Mouse (Mus musculus): Measurements from ENCODE around the gene Ier2.
A peak's percentile ranks its signal among the peaks of the same experiment; 100 is the strongest.

The Ier2 gene

DNA sequence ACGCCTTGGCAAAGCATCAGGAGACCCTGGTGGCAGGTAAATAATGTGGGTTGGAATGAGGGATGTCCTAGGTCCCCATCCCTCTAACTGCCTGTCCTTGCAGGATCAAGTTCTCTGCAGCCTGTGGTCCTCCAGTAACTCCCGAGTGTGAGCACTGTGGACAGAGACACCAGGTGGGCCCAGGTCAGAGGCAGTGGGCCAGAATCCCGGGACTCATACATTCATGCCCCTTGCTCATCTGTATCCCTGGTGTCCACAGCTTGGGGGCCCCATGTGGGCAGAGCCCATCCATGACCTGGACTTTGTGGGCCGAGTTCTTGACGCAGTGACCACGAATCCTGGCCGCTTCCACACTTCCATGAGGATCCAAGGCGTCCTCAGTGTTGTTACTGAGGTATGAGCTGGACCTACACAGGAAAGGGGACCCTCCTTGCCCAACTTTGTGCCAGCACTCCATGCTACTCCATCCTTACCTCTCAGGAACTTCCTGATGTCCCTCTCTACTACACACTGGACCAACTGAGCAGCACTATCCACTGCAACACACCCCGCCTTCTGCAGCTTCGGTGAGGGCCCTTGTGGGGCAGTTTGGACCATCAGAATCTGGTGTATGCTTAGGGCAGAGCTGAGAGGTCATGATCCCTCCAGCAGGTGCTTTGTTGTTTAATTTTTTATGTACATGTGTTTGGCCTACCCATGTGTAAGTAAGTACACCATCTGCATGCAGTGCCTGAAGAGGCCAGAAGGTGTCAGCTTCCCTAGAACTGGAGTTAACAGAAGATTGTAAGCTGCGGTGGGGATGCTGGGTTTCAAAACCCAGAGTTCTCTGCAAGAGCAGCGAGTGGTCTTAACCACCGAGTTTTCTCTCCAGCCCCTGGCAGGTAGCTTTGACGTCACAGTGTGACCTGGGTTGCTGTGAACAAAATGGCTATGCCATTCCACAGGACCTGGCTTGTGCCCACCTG, 34.8 kb upstream of the Ier2 start:
- DNase-seq, result no peak

- DNase-seq, result no peak
These were observed 32.5 kb upstream of the Ier2 start for GRCm38 (mm10) chr8:84695140-84695539.

DNA sequence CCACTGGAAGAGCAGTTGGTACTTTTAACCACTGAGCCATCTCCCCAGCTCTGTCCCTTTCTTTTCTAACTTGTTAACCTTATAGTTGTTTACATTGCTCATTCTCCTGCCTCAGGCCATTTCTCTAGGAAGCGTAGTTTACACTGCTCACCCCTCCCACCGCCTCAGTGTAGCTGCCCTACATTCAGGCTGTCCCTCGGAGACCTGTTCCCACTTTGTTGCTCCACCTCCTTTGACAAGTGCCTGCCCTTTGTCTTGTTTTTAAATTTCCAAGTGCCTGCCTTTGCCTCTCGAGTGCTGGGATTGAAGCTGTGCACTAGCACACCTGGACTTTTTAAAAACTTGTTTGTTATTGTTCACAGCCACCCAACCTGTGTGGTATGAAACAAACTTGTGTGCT, 30.7 kb upstream of the Ier2 start:
- no peak for DNase-seq

GRCm38 (mm10) chr8:84689091-84689915, 26.7 kb upstream of the Ier2 start:
- DNase-seq, result peak; percentile 94

DNA sequence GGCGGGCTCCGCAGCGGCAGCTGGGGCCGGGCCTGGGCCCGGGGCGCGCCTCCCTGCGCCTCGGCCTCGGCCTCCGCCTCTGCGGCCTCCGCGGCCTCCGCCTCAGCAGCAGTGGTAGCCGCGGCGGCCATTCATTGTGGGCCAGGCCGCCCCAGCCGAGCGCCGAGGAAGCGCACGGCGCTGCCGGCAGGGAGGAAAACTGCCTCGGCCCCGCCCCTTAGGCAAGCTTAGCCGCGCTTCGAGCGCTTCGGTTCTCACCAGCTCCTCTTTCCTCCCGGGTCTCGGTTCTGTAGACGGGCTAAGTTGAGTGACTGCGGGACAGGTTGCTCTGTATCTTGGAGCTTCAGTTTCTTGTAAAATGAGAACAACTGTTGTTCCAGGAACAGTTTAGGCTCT, 25.1 kb upstream of the Ier2 start, which contains the start of gene Nacc1:
TSS of gene Nacc1 (minus strand) at position 158 of the 396 bp plus-strand sequence.
- DNase-seq, result peak; percentile 90

DNA sequence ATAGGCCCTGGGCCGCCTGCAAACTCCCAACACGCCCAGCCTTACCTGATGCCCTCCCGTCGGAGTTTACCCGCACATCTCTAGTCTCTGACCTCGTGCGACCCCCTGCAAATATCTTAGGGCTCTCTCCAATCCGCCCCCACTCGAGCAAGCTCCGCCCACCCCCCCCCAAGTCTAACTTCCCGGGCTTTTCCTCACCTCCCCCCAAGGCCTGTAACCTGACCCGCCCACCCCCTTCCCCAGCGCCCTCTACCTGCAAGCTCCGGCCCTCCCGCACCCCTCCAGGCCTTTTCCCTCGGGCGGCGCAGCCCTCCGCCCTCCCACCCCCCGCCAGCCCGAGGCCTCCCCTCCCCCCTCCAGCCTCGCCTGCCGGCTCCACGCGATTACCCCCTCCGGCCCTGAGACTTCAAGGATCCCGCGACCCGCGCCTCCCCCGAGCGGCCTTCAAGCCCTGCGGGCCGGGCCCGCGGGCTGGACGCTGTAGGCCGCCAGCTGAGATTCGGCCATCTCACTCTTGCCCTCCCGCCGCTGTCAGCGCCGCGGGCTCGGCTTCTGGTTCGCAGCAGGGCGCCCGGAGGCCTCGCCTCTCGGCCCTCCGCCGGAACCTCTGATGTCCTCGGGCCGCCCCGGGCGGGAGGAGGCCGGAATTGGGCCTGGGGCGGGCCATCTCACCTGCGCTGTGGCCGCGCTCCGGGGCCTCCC, 24.5 kb upstream of the Ier2 start:
- DNase-seq, result peak; percentile 26

DNA sequence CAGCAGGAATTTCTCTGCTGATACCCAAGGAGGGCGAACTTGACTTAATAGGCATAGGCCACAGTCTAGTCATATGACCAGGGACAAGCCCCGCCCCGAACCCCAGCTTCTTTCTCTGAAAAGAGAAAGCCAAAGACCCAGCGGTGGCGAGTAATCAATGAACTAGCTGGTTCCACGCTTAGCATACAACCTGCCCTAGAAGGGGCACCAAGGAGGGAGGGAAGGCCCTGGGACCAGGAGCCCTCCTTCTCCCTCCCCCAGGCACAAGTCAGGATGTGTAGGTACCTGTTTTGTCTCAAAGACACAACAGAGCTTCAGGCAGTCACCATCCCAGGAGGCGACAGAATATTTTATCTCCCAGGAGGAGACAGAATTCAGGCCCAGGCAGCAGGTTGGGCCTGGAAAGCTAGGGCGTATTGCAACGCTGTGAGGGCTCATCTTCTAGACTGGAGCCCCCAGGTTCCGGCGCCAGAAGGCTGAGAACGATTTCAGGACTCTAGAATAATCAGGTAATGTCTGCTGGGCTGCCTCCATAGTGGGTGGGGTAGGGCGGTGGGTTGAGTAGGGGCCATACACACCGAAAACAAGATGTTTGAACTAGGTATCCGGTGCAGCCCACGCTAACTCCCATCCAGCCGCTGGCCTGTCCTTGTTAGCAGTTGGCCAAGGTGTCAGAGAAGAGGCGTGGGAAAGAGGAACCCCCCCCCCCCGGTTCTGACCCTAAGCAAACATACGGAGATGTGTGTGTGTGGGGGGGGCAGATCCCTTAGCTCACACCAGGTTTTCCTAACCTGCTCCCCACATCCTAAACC, 23.7 kb upstream of the Ier2 start, which contains the start of gene Trmt1:
TSS of gene Trmt1 (plus strand) at position 117 of the 812 bp plus-strand sequence.
- peak; percentile 50 for DNase-seq

DNA sequence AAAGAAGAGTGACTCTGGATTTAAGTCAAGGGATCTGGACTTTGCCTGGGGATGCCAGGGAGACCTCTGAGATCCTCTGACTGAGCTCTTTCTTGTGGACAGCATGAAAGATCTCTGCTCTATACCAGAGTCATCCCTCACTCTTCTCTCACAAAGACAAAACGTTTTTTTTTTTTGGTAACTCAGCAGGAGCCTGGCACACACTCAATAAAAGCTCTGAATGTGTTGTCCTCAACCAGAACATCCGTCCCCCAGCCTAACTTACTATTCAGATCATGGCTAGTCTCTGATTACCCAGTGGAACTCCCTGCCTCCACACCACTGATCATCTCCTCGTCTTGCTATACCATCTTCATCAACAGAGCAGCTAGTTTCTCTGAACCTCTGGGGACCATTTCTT, 21.9 kb upstream of the Ier2 start:
- DNase-seq, result no peak

- DNase-seq, result no peak
These were observed 19.6 kb upstream of the Ier2 start for GRCm38 (mm10) chr8:84682257-84682656.

- no peak for DNase-seq
These were observed 18.8 kb upstream of the Ier2 start for GRCm38 (mm10) chr8:84681476-84681875.

DNA sequence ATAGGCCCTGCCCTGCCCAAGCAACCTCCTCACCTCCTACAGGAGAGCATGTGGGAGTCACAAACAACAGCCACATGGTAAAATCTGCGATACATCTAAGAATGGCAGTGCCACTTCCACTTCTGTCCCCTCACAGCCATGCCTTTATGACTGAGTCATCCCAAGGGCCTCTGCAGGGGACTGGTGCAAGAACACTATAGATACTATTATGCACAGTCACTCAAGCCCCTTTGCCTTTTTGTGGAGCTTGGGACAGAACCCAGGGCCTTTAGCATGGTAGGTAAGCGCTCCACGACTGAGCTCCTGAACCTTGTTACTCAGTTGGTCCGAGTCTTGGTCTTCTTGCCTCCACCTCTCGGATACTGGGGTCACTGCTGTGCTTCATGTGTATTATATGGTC, 14.7 kb upstream of the Ier2 start:
- DNase-seq, result no peak

DNA sequence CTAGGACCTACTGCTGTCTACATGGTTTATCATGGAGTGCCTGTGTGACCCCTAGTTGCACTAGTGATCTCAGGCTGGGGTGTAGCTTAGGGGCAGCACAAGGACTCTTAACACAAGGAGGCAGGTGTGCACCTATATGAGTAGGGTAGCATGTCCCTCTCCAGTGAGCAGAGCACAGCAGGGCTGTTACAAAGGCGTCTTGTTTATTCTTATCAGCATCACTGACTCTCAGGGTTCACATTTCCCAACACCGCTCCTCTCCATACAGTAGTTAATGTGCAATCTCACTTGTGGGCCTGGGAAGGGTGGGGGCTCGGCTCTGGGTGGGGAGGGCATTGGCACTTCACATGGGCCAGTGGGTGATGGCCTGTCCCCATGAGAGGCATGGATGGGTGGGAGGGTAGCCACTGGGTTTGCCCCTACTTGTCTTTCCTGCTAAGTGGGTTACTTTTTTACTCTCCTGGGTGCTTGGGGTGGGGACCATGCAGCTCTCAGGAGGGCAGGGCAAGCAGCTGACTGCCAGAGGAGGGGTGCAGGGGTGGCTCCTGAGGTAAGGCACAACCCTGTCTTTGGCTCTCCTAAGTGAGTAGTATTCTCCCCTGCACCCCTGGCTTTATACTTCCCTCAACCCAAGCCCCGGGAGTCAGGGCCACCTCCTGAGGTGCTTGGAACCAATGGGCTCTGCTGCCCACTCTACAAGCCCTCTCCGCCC, 7.8 kb upstream of the Ier2 start:
- peak; percentile 28 for DNase-seq

GRCm38 (mm10) chr8:84668731-84669485, 6.3 kb upstream of the Ier2 start:
- peak; percentile 23 for DNase-seq

GRCm38 (mm10) chr8:84668081-84668480, 5.4 kb upstream of the Ier2 start:
- DNase-seq, result no peak

- no peak for DNase-seq
These were observed 2.8 kb upstream of the Ier2 start for GRCm38 (mm10) chr8:84665385-84665893.

DNA sequence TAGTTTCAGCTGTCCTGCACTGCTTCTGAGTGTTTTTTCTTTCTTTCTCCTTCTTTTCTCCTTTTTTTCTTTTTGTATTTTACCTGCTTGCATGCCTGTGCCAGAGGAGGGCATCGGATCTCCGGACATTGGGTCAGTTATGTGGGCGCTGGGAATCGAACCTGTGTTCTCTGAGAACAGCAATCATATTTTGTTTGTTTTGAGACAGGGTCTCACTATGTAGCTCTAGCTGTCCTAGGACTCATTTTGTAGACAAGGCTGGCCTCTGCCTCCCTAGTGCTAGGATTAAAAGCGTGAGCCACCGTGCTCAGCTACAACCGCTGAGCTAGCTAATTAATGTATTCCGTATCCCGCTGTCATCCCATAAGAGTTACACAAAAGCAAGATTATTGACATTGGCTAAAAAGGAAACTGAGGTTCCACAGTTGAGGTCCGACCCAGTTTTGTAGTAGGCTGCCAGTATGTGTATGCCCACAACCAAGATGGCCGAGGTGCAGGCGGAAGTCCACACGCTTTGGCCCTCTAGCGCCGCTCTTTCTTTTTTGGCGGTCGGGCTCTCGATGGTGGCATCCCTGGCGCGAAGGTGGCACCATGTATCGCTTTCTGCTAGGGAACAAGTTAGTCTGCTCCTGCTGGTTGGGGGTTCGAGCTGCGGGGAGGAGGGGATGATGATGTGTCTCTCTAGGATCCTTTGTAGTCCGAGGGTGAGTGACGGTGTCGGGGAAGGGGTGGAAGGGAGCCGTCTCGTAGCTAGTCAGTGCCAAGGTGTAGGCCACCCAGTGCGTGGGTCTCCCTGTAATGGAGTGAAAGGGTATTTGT, 2.1 kb upstream of the Ier2 start:
- peak; percentile 83 for DNase-seq

DNA sequence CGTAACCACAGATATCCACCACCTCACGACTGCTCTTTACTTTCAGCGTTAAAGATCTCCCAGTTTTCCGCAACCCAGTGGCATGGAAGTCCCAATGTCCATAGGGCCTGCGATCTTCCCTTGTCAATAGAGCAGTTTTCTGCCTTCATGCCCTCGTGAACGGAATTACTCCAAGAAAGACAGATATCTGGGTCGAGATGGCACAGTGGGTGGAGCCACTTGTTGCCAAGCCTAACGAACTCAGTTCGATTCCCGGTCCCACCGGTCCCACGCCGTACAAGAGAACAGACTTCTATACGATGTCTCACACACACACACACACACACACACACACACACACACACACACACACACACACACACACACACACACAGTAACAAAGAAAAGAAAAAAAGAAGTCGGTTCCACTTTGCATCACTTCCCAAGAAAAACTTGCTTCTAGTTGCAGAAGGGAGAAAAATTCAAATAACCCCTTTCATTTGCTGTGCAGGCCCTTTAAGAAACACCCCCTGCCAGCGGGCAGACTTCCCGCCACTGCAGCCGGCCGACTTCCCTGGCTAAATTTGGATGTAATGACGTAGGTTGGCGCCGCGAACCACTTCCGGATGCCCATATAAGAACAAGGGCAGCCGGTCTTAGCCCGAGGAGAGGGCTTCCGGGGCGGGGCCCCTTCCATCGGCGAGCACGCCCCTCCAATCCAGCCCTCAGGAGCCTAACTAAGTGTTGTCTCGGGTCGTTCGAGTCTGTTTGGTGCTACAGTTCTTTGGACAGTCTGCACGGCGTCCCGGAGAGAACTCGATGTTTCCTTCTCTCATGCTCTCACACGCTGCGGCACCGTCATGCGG, 1.1 kb upstream of the Ier2 start:
- peak; percentile 97 for DNase-seq

- peak; percentile 67 for DNase-seq
These were observed 586 bp downstream of the Ier2 start for GRCm38 (mm10) chr8:84661961-84662571.

Data from kidney, adult 18-20 months (tissue).